In genomic region chr8:36354926-36355325, GRCm38 (mm10) we compare ENCODE assay signal across 15 mouse cellular contexts.
DNase-seq lines count a peak whose midpoint lies in the region; ATAC-seq and TF ChIP-seq lines count a peak whose summit lies in the region.
"Had no signal": no experiment of that assay in that cellular context is flagged by ENCODE, and none has a peak within 500 bp of the region (broad histone marks: within the 10 kb centered on the region; RNA-seq: fewer than 3 reads in every experiment).

No protein-coding gene starts in this region.

- H3K36me3 ChIP-seq in intestine, embryonic 15.5 days = no peaks in the 10 kb centered on the region
- no peaks in the 10 kb centered on the region for H3K36me3 ChIP-seq in intestine, postnatal 0 days (ENCODE audit: control insufficient read depth, insufficient read depth)
- H3K36me3 ChIP-seq in midbrain, embryonic 10.5 days = no peaks in the 10 kb centered on the region
- no peaks in the 10 kb centered on the region for H3K36me3 ChIP-seq in midbrain, embryonic 16.5 days (ENCODE audit: control insufficient read depth, insufficient read depth, low read length)
- H3K36me3 ChIP-seq: hindbrain, embryonic 10.5 days; midbrain, embryonic 15.5 days; neural tube, embryonic 13.5 days had no signal

- 28% methylated on average over 3 of the region's 3 CpGs for WGBS in intestine, embryonic 15.5 days
- 43% methylated on average over 3 of the region's 3 CpGs for WGBS in intestine, postnatal 0 days
- 23% methylated on average over 3 of the region's 3 CpGs for WGBS in midbrain, embryonic 10.5 days
- WGBS in midbrain, embryonic 16.5 days = 29% methylated on average over 3 of the region's 3 CpGs

- H3K9me3 ChIP-seq in intestine, embryonic 15.5 days = no peaks in the 10 kb centered on the region
- no peaks in the 10 kb centered on the region for H3K9me3 ChIP-seq in intestine, postnatal 0 days (ENCODE audit: control insufficient read depth)
- H3K9me3 ChIP-seq in midbrain, embryonic 10.5 days (replicated peaks) = no peaks in the 10 kb centered on the region
- H3K9me3 ChIP-seq in midbrain, embryonic 16.5 days (replicated peaks; ENCODE audit: control insufficient read depth, low read length, poor library complexity, severe bottlenecking) = no peaks in the 10 kb centered on the region
- H3K9me3 ChIP-seq: hindbrain, embryonic 10.5 days; midbrain, embryonic 15.5 days; neural tube, embryonic 13.5 days had no signal

- DNase-seq in midbrain, embryonic 10.5 days (ENCODE audit: low spot score) = peak; percentile 18
- DNase-seq in fibroblast of lung, adult 2 months (ENCODE audit: low read depth) = peak; percentile 62
- no peak for DNase-seq in frontal cortex, postnatal 25 days (ENCODE audit: low spot score in 2 of 2)
- DNase-seq: adrenal gland, postnatal 14 days; cerebellum, adult 11 months; heart, adult 2 months; liver, postnatal 0 days; thymus, postnatal 14 days had no signal

- H3K27ac ChIP-seq in intestine, embryonic 15.5 days = 0 out of 2 replicates have a peak overlapping the region, but pooled peaks have one; percentile 32
- H3K27ac ChIP-seq in intestine, postnatal 0 days (ENCODE audit: low read depth, low read length) = no peak overlapping the region
- no peak overlapping the region for H3K27ac ChIP-seq in midbrain, embryonic 10.5 days (replicated peaks)
- H3K27ac ChIP-seq in midbrain, embryonic 16.5 days (ENCODE audit: low read length) = no peak overlapping the region
- H3K27ac ChIP-seq: heart, adult 2 months; hindbrain, embryonic 10.5 days; midbrain, embryonic 15.5 days; neural tube, embryonic 13.5 days had no signal

- no peak overlapping the region for H3K4me2 ChIP-seq in intestine, embryonic 15.5 days (replicated peaks)
- no peak overlapping the region for H3K4me2 ChIP-seq in intestine, postnatal 0 days (replicated peaks; ENCODE audit: low read depth)
- H3K4me2 ChIP-seq in midbrain, embryonic 16.5 days (ENCODE audit: low read length) = no peak overlapping the region
- H3K4me2 ChIP-seq: midbrain, embryonic 15.5 days; neural tube, embryonic 13.5 days had no signal

- H3K27me3 ChIP-seq in intestine, embryonic 15.5 days (replicated peaks) = no peaks in the 10 kb centered on the region
- H3K27me3 ChIP-seq in intestine, postnatal 0 days (replicated peaks; ENCODE audit: control insufficient read depth, insufficient read depth, low read length) = no peaks in the 10 kb centered on the region
- no peaks in the 10 kb centered on the region for H3K27me3 ChIP-seq in midbrain, embryonic 10.5 days (ENCODE audit: low read depth, poor library complexity, severe bottlenecking)
- no peaks in the 10 kb centered on the region for H3K27me3 ChIP-seq in midbrain, embryonic 16.5 days (ENCODE audit: control insufficient read depth, insufficient read depth, low read depth, low read length)
- H3K27me3 ChIP-seq: midbrain, embryonic 15.5 days; neural tube, embryonic 13.5 days had no signal

- no peak for TF ChIP-seq CTCF in intestine, postnatal 0 days (IDR thresholded peaks at IDR 0.05; ENCODE audit: low read depth)

- no peaks in the 10 kb centered on the region for H3K4me1 ChIP-seq in intestine, embryonic 15.5 days (replicated peaks)
- H3K4me1 ChIP-seq in intestine, postnatal 0 days (replicated peaks; ENCODE audit: control insufficient read depth, insufficient read depth, low read length) = no peaks in the 10 kb centered on the region
- peaks cover 9% of the 10 kb centered on the region; the same call in 1 of the 2 replicates for H3K4me1 ChIP-seq in midbrain, embryonic 10.5 days
- no peaks in the 10 kb centered on the region for H3K4me1 ChIP-seq in midbrain, embryonic 16.5 days (ENCODE audit: control insufficient read depth, insufficient read depth, low read length)
- H3K4me1 ChIP-seq: midbrain, embryonic 15.5 days; neural tube, embryonic 13.5 days had no signal

- no peak for ATAC-seq in intestine, embryonic 15.5 days
- ATAC-seq in intestine, postnatal 0 days = no peak
- ATAC-seq in midbrain, embryonic 16.5 days = no peak
- ATAC-seq in cerebellum, adult (ENCODE audit: insufficient number of reproducible peaks, low FRiP score, low TSS enrichment) = no peak
- ATAC-seq: liver, postnatal 0 days; midbrain, embryonic 15.5 days had no signal

- no peak overlapping the region for H3K4me3 ChIP-seq in intestine, embryonic 15.5 days (replicated peaks)
- no peak overlapping the region for H3K4me3 ChIP-seq in intestine, postnatal 0 days (ENCODE audit: low read depth, low read length)
- no peak overlapping the region for H3K4me3 ChIP-seq in midbrain, embryonic 10.5 days
- no peak overlapping the region for H3K4me3 ChIP-seq in midbrain, embryonic 16.5 days (ENCODE audit: low read depth, low read length)
- H3K4me3 ChIP-seq: heart, adult 2 months; hindbrain, embryonic 10.5 days; midbrain, embryonic 15.5 days; neural tube, embryonic 13.5 days had no signal

- H3K9ac ChIP-seq in intestine, embryonic 15.5 days = no peak overlapping the region
- H3K9ac ChIP-seq in intestine, postnatal 0 days (ENCODE audit: low read depth, low read length) = no peak overlapping the region
- no peak overlapping the region for H3K9ac ChIP-seq in midbrain, embryonic 16.5 days (ENCODE audit: low read depth, low read length)
- H3K9ac ChIP-seq: liver, postnatal 0 days; midbrain, embryonic 15.5 days; neural tube, embryonic 13.5 days had no signal

Comparison
In these comparisons a context has a peak if more than half of its experiments do, and no peak if none do; other contexts are left out.
1. DNase-seq: peak in midbrain, embryonic 10.5 days (single experiment) and fibroblast of lung, adult 2 months (single experiment); none in frontal cortex, postnatal 25 days (0 of 2).